Mouse (Mus musculus): ENCODE measurements around the gene Olfr519. TPM values are rescaled to one million over a fixed set of nuclear protein-coding genes. Genes with fewer than 3 reads are reported as not detected.

Olfr519 gene
- polyA plus RNA-seq (2012; rRNA removed): not detected in 2 replicates

GRCm38 (mm10) chr7:108894320-108894719 is at the start of gene Olfr519:
Gene Olfr519, minus strand, starts transcription at chr7:108894420.

GRCm38 (mm10) chr7:108933794-108934731 is 39.8 kb upstream of the Olfr519 start, which contains the start of gene Eif3f:
Gene Eif3f, plus strand, starts transcription at chr7:108934417.

GRCm38 (mm10) chr7:108929726-108930393 is 35.6 kb upstream of the Olfr519 start, which contains the start of gene Nlrp10:
Gene Nlrp10, minus strand, starts transcription at chr7:108930178.

GRCm38 (mm10) chr7:108884906-108885305 is 9.3 kb downstream of the Olfr519 start, which contains the start of gene Olfr518:
Gene Olfr518, minus strand, starts transcription at chr7:108885006.

GRCm38 (mm10) chr7:108872279-108872678 is 21.9 kb downstream of the Olfr519 start, which contains the start of gene Olfr517:
Gene Olfr517, minus strand, starts transcription at chr7:108872379.

GRCm38 (mm10) chr7:108850429-108850828 is 43.8 kb downstream of the Olfr519 start, which contains the start of gene Olfr516:
Gene Olfr516, minus strand, starts transcription at chr7:108850529.

Other genes with a start within 250 kb of the Olfr519 start
- gene Olfr509, start 242.5 kb downstream of the Olfr519 start, polyA plus RNA-seq (2012; rRNA removed): not detected in 2 replicates
- not detected in 2 replicates for gene Olfr510, start 228.0 kb downstream of the Olfr519 start, polyA plus RNA-seq (2012; rRNA removed)
- not detected in 2 replicates for gene Olfr512, start 181.1 kb downstream of the Olfr519 start, polyA plus RNA-seq (2012; rRNA removed)
- not detected in 2 replicates for gene Olfr513, start 143.4 kb downstream of the Olfr519 start, polyA plus RNA-seq (2012; rRNA removed)
- not detected in 2 replicates for gene Olfr514, start 68.4 kb downstream of the Olfr519 start, polyA plus RNA-seq (2012; rRNA removed)
- gene Olfr516, start 43.9 kb downstream of the Olfr519 start, polyA plus RNA-seq (2012; rRNA removed): not detected in 2 replicates
- gene Olfr517, start 22.0 kb downstream of the Olfr519 start, polyA plus RNA-seq (2012; rRNA removed): not detected in 2 replicates
- not detected in 2 replicates for gene Olfr518, start 9.4 kb downstream of the Olfr519 start, polyA plus RNA-seq (2012; rRNA removed)
- 0.01 and 0.02 TPM in 2 replicates for gene Nlrp10, start 35.8 kb upstream of the Olfr519 start, polyA plus RNA-seq (2012; rRNA removed)
- 34.0 and 41.1 TPM in 2 replicates for gene Eif3f, start 40.0 kb upstream of the Olfr519 start, polyA plus RNA-seq (2012; rRNA removed)
- 0.03 and 0.16 TPM in 2 replicates for gene Tub, start 55.9 kb upstream of the Olfr519 start, polyA plus RNA-seq (2012; rRNA removed)
- 0.34 and 0.37 TPM in 2 replicates for gene Ric3, start 188.9 kb upstream of the Olfr519 start, polyA plus RNA-seq (2012; rRNA removed)